Mouse (Mus musculus): Measurements from ENCODE around the gene Panx2. TPM values are rescaled to one million over a fixed set of nuclear protein-coding genes. Genes with fewer than 3 reads are reported as not detected.

Panx2 gene
- total RNA-seq (2023), result not detected

DNA sequence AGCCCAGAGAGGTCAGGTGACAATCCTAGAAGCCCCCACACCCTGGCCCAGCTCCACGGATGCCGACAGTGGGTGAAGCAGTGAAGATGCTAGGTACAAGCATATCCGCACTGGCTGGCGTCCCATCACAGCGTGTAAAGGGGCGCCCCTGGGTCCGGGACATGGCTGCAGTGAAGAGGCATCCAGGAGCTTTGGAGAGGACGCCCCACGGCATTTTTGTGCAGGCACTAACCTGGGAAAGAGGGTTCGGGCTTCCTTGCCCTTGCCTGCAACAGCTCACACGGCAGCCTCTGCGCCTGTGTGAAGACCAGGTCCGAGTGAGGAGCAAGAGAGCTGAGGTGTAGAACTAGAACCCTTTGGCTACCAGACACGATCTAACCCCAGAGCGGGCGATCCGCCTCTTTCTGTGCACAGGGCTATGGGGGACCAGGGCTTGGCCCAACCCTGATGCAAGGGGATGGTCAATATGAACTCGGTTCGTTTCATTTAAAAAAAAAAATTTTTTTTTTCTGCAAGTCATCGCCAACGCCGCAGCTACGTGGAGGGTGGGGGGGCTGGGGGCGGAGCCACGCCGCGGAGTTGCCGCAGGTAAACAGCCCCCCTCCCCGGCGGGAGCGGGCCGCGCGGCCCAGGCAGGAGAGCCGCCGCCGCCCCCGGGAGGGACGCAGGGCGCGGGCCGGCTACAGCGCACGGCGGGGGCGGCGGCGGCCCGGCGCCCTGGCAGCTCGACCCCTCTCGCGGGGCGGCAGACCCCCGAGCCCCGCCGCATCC, at the start of gene Panx2:
Gene Panx2, plus strand, starts transcription at position 574 of the 771 bp plus-strand sequence.

DNA sequence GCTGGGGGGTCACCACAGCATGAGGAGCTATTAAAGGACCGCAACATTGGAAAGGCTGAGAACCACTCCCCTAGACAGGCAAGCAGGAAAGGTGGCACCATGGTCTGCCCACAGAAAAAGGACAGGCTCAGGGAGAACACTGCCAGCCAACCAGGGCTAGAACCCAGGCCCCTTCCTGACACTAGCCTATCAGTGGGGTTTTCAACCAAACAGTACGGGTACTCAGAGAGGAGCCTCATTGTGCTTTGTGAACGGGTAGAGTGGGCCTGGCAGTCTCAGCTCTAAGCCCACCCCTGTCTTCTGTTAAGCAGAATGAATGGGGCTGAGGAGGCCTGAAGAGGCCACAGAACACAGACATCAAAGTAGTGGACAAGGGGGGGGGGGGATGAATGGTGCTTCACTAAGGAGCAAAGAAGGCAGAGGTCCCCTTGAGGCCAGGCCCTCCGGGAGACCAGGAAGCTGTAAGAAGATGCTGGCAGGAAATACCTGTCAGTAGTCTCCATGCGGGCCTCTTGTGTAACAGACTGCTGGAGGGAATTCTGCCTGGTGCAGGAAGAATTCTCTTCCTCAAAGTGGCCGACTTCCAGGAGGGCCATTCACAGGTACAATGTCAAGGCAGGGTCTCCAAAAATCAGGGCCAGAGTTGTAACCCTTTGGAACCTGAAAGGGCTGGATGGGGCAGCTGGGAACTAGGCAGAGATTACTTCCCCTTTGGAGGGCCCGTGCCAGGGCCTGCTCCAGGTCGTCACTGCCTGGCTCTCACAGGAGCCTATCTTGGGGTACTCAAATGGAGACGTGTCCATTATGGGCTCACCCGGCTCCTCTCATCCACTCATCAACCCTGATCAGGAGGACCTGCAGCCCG, 15.3 kb downstream of the Panx2 start, which contains the start of gene Trabd:
Gene Trabd, plus strand, starts transcription at position 512 of the 865 bp plus-strand sequence.

DNA sequence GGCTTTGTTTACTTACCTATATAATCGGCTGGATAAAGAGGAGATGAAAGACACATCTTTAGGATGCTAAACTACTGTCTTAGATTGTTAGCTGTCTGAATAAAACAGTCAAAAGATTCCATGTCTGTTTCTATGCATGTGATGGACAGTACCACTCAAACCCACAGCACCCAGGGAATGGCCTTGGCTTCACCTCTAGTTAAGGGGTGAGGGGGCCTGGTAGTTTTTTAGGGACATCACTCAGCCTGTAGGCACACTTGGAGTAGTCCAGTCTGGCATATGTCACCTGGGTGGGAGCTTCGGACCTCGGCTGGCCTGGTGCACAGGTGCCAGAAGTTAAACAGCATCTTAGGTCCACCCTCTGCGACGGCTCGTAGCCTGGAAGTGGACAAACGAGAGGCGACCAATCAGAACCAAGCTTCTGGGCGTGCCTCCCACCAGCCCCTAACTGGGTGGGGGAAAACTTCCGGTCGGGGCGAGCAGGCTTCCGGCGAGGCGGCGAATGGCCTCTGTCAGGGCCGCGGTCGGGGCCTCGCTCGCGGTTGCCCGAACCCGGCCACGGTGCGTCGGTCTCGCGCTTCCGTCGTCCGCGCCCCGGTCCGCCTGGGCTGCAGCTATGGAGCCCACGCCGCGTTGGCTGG, 29.2 kb downstream of the Panx2 start, which contains the start of gene Selenoo:
Gene Selenoo, plus strand, starts transcription at position 478 of the 641 bp plus-strand sequence.

GRCm38 (mm10) chr15:89122649-89123366, 63.3 kb downstream of the Panx2 start, which contains the start of gene Tubgcp6:
Gene Tubgcp6 (minus strand): TSS chr15:89123112.

Other genes with a start within 250 kb of the Panx2 start
- gene Alg12, start 240.4 kb upstream of the Panx2 start, total RNA-seq (2023), result 10 to 100 TPM; 12.7 to 14.6 TPM
- 10 to 100 TPM; 31.0 to 34.3 TPM for gene Creld2, start 240.1 kb upstream of the Panx2 start, total RNA-seq (2023)
- gene Pim3, start 197.5 kb upstream of the Panx2 start, total RNA-seq (2023), result 100 to 1,000 TPM; 159 to 173 TPM
- gene Ttll8, start 105.3 kb upstream of the Panx2 start, total RNA-seq (2023), result not detected
- gene Mlc1, start 80.7 kb upstream of the Panx2 start, total RNA-seq (2023), result not detected
- not detected for gene Mov10l1, start 76.8 kb upstream of the Panx2 start, total RNA-seq (2023)
- 10 to 100 TPM; 34.8 to 43.4 TPM for gene Trabd, start 15.4 kb downstream of the Panx2 start, total RNA-seq (2023)
- gene Selenoo, start 29.4 kb downstream of the Panx2 start, total RNA-seq (2023), result 10 to 100 TPM; 16.0 to 16.2 TPM
- 10 to 100 TPM; 18.8 to 24.5 TPM for gene Tubgcp6, start 63.4 kb downstream of the Panx2 start, total RNA-seq (2023)
- gene Hdac10, start 69.0 kb downstream of the Panx2 start, total RNA-seq (2023), result 10 to 100 TPM; 22.4 to 24.6 TPM
- not detected for gene Mapk12, start 81.0 kb downstream of the Panx2 start, total RNA-seq (2023)
- 1 to 10 TPM; 1.5 to 2.0 TPM for gene Mapk11, start 89.9 kb downstream of the Panx2 start, total RNA-seq (2023)
- 100 to 1,000 TPM; 441 to 443 TPM for gene Plxnb2, start 121.1 kb downstream of the Panx2 start, total RNA-seq (2023)
- gene Dennd6b, start 136.8 kb downstream of the Panx2 start, total RNA-seq (2023), result 1 to 10 TPM; 5.4 to 6.0 TPM
- gene Ppp6r2, start 151.8 kb downstream of the Panx2 start, total RNA-seq (2023), result 10 to 100 TPM; 35.3 to 39.7 TPM

Measured in monocyte, adult 59 days (primary cell).